Mouse (Mus musculus) ES-E14 (cell line): ENCODE data around the gene Cited2. TPM values are rescaled to one million over a fixed set of nuclear protein-coding genes. Genes with fewer than 3 reads are reported as not detected.
A peak's percentile ranks its signal among the peaks of the same experiment; 100 is the strongest.

Experiments
- DNase-seq: peaks from one replicate; pipeline ENCODE4 v3.0.0-alpha.2; 2013; ENCODE audit warnings: low read depth, low spot score
- H3K27ac ChIP-seq: 2 replicates; pipeline ENCODE4 v1.5.1; 2012; ENCODE audit warnings: low read depth, mild to moderate bottlenecking, low read length, moderate library complexity, mixed read lengths; ENCODE audit not compliant: poor library complexity, insufficient read depth, severe bottlenecking
- H3K36me3 ChIP-seq: 2 replicates; pipeline ENCODE4 v1.6.1; 2012; ENCODE audit warnings: mild to moderate bottlenecking, low read length, moderate library complexity, mixed read lengths; ENCODE audit not compliant: control insufficient read depth, poor library complexity, insufficient read depth, severe bottlenecking
- H3K4me1 ChIP-seq, 2 experiments: fragments of 150-350 bp in 1 of 2; sonication (generic) in 1 of 2; 2 replicates each; pipeline ENCODE4 v1.6.1; 2012; ENCODE audit warnings: low read length in 2 of 2, mild to moderate bottlenecking in 1 of 2, mixed read lengths in 1 of 2; ENCODE audit not compliant: control insufficient read depth in 2 of 2, insufficient read depth in 2 of 2, poor library complexity in 1 of 2
- H3K4me3 ChIP-seq, 2 experiments: fragments of 150-350 bp in 1 of 2; sonication (generic) in 1 of 2; 2 replicates each; pipeline ENCODE4 v1.5.1; 2012; ENCODE audit warnings: low read length in 2 of 2, low read depth in 1 of 2, mild to moderate bottlenecking in 1 of 2, mixed read lengths in 1 of 2; ENCODE audit not compliant: insufficient read depth in 1 of 2, poor library complexity in 1 of 2, severe bottlenecking in 1 of 2
- H3K9ac ChIP-seq: 2 replicates; pipeline ENCODE4 v1.6.1; 2012; ENCODE audit warnings: low read depth, mild to moderate bottlenecking, low read length, mixed read lengths; ENCODE audit not compliant: poor library complexity, insufficient read depth, severe bottlenecking
- H3K9me3 ChIP-seq: fragments of 150-350 bp; sonication (generic); 2 replicates; pipeline ENCODE4 v1.6.1; 2012; ENCODE audit warnings: low read depth, mild to moderate bottlenecking, low read length; ENCODE audit not compliant: control insufficient read depth, insufficient read depth
- CHD2 ChIP-seq: IDR thresholded peaks from 2 replicates; pipeline ENCODE4 v1.6.1; 2014; ENCODE audit warnings: mild to moderate bottlenecking, low read depth, low read length, inconsistent platforms
- HCFC1 ChIP-seq: IDR thresholded peaks from 2 replicates; pipeline ENCODE4 v1.6.1; 2012; ENCODE audit warnings: low read length, inconsistent platforms, borderline replicate concordance; ENCODE audit not compliant: insufficient read depth
- MAFK ChIP-seq: IDR thresholded peaks from 2 replicates; pipeline ENCODE4 v1.6.1; 2014; ENCODE audit warnings: mild to moderate bottlenecking, low read depth, low read length, inconsistent platforms; ENCODE audit not compliant: insufficient read depth
- ZC3H11A ChIP-seq: IDR thresholded peaks from 2 replicates; pipeline ENCODE4 v1.6.1; 2012; ENCODE audit warnings: low read depth, mild to moderate bottlenecking, inconsistent platforms, low read length, borderline replicate concordance
- ZNF384 ChIP-seq: IDR thresholded peaks from 2 replicates; pipeline ENCODE4 v1.6.1; 2012; ENCODE audit warnings: low read depth, low read length, inconsistent platforms
- in situ Hi-C, 2 experiments: fragments of 600-800 bp; cut with MboI; formaldehyde crosslinking; loops; one replicate each; pipeline ENCODE4 v1.15.1; 2025; ENCODE audit warnings: low sequenced_read_pairs in 2 of 2, inconsistent platforms in 1 of 2; ENCODE audit not compliant: unreplicated experiment in 2 of 2
- total RNA-seq: library from RNA; depleted of rRNA; stranded (reverse); fragments of 300-350 nt; gene quantifications from 2 replicates; pipeline ENCODE4 v1.2.3, GENCODE M21; 2012

Gene Cited2
- total RNA-seq, 1 experiment: 30.0 TPM

- Histone ChIP-seq H3K4me1 (no peaks in the 10 kb centered on the region), H3K4me3 (no peak overlapping the region), H3K36me3 (peaks cover 5% of the 10 kb centered on the region; the same call in 1 of the 2 replicates), H3K9me3 (no peaks in the 10 kb centered on the region), H3K27ac (no peak overlapping the region), H3K9ac (no peak overlapping the region)
- DNase-seq: no peak
- TF ChIP-seq HCFC1: no peak
- TF ChIP-seq ZNF384: peak; percentile 99
- no peak for TF ChIP-seq CHD2
- peak; percentile 46; the same call in 1 of the 2 replicates for TF ChIP-seq ZC3H11A
- TF ChIP-seq MAFK: no peak
- in situ Hi-C loops: loop anchor here (25.0 kb wide), 1 partner anchor 459 kb away; no protein-coding TSS in a partner anchor
Observed at GRCm38 (mm10) chr10:17727926-17728279, 4.9 kb downstream of the Cited2 start.

- H3K9ac ChIP-seq: no peak overlapping the region
- H3K4me3 ChIP-seq: no peak overlapping the region
- no peak overlapping the region for H3K27ac ChIP-seq
- H3K4me1 ChIP-seq: no peaks in the 10 kb centered on the region
- TF ChIP-seq CHD2 (no peak), ZNF384 (no peak), HCFC1 (no peak), ZC3H11A (no peak), MAFK (no peak)
- no peaks in the 10 kb centered on the region for H3K9me3 ChIP-seq
- peaks cover 5% of the 10 kb centered on the region; the same call in 1 of the 2 replicates for H3K36me3 ChIP-seq
- in situ Hi-C loops: loop anchor here (25.0 kb wide), 1 partner anchor 459 kb away; no protein-coding TSS in a partner anchor
- no peak for DNase-seq
Observed at GRCm38 (mm10) chr10:17728711-17729110, 5.7 kb downstream of the Cited2 start.

DNA sequence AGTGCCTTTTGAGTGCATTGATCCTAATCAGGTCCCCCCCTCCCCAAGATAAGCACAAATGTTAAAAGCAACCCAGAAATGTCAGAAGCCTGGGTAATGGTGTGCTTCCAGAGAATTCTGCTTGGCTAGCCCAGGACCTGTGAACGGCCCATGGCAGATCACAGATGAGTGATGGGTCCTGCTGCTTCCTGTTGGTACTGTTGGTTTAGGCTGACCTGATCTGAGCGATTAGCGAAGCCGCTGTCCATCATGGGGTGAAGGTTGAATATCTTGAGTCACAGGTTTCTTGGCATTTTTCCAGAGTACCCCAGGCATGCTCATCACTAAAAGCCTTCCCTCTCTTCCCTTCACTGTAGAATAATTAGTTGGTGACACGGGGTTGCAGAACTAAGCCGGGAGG is 6.5 kb downstream of the Cited2 start:
- Histone ChIP-seq H3K27ac (no peak overlapping the region), H3K9me3 (no peaks in the 10 kb centered on the region), H3K4me1 (no peaks in the 10 kb centered on the region), H3K9ac (no peak overlapping the region), H3K4me3 (no peak overlapping the region), H3K36me3 (peaks cover 1% of the 10 kb centered on the region; the same call in 1 of the 2 replicates)
- in situ Hi-C loops: loop anchor here (25.0 kb wide), 1 partner anchor 458 kb away; no protein-coding TSS in a partner anchor
- TF ChIP-seq MAFK (no peak), ZC3H11A (no peak)
- no peak for DNase-seq

- TF ChIP-seq ZC3H11A (peak; percentile 99), ZNF384 (no peak)
- H3K27ac ChIP-seq: no peak overlapping the region
- peak; percentile 64 for DNase-seq
- no peak overlapping the region for H3K9ac ChIP-seq
- in situ Hi-C loops: loop anchor here (5.0 to 25.0 kb wide), 2 partner anchors 134 to 454 kb away; no protein-coding TSS in a partner anchor
- H3K4me3 ChIP-seq: no peak overlapping the region
- H3K36me3 ChIP-seq: no peaks in the 10 kb centered on the region
- H3K4me1 ChIP-seq: no peaks in the 10 kb centered on the region
- no peaks in the 10 kb centered on the region for H3K9me3 ChIP-seq
Observed at GRCm38 (mm10) chr10:17733057-17733456, 10.0 kb downstream of the Cited2 start.

- TF ChIP-seq HCFC1: no peak
- no peak for TF ChIP-seq CHD2
- no peak for TF ChIP-seq ZC3H11A
- no peak for TF ChIP-seq ZNF384
- no peak for TF ChIP-seq MAFK
- H3K27ac ChIP-seq: no peak overlapping the region
- in situ Hi-C loops: loop anchor here (25.0 kb wide), 1 partner anchor 445 kb away; no protein-coding TSS in a partner anchor
- no peaks in the 10 kb centered on the region for H3K9me3 ChIP-seq
- no peak overlapping the region for H3K9ac ChIP-seq
- H3K4me3 ChIP-seq: no peak overlapping the region
- no peaks in the 10 kb centered on the region for H3K36me3 ChIP-seq
- 0 out of 4 replicates have a peak, but pooled peaks cover 0 to 1% of the 10 kb centered on the region in 2 experiments for H3K4me1 ChIP-seq
- no peak for DNase-seq
Observed at GRCm38 (mm10) chr10:17742581-17742980, 19.6 kb downstream of the Cited2 start.
